Mouse (Mus musculus) bone marrow, adult 2 months (tissue): ENCODE measurements at regions not wholly inside any gene's neighbourhood (a gene's known extent, or its start where the extent isn't known, plus 50 kb on each side); places are given as distances from the start of the nearest gene placed in this dataset.
"Not testable (repeated sequence)": the region's sequence is repeated elsewhere in the genome, so short reads cannot be mapped to it uniquely, and the experiment has no call there.

ENCODE experiments used
- H3K27ac ChIP-seq: fragments of 200-500 bp; 2 replicates; pipeline ENCODE4 v1.5.1; 2012; ENCODE audit warnings: low read depth, mild to moderate bottlenecking, control low read depth, inconsistent platforms, low read length; ENCODE audit not compliant: control insufficient read depth, poor library complexity, insufficient read depth
- H3K4me1 ChIP-seq: fragments of 200-500 bp; 2 replicates; pipeline ENCODE4 v1.6.1; 2011; ENCODE audit warnings: low read length; ENCODE audit not compliant: control insufficient read depth, insufficient read depth
- H3K4me3 ChIP-seq: fragments of 200-500 bp; replicated peaks from 2 replicates; pipeline ENCODE3; 2011; ENCODE audit warnings: mild to moderate bottlenecking, low read depth, low read length, control low read depth; ENCODE audit not compliant: control insufficient read depth
- CTCF ChIP-seq: fragments of 200-500 bp; IDR thresholded peaks from 2 replicates; pipeline ENCODE4 v1.5.1; 2011; ENCODE audit warnings: low read length, control low read depth; ENCODE audit not compliant: control insufficient read depth, insufficient read depth
- POLR2A ChIP-seq: fragments of 200-500 bp; IDR thresholded peaks from 2 replicates; pipeline ENCODE4 v1.6.1; 2011; ENCODE audit warnings: low read depth, mild to moderate bottlenecking, control low read depth, low read length, borderline replicate concordance; ENCODE audit not compliant: control insufficient read depth
- WGBS: fragments of 180-500 bp; shearing (Covaris S2); methylation state at CpG from one replicate; pipeline ENCODE4 v1.1.7; 2018; 5-methylcytosine and 5-hydroxymethylcytosine counted together

GRCm38 (mm10) chr7:118320307-118320706, 76.8 kb upstream of the Smg1 start:
- TF ChIP-seq POLR2A, result no peak
- TF ChIP-seq CTCF, result no peak
- Histone ChIP-seq H3K27ac (no peak overlapping the region), H3K4me1 (no peaks in the 10 kb centered on the region), H3K4me3 (no peak overlapping the region)
- 38% methylated on average over 4 of the region's 4 CpGs for WGBS

DNA sequence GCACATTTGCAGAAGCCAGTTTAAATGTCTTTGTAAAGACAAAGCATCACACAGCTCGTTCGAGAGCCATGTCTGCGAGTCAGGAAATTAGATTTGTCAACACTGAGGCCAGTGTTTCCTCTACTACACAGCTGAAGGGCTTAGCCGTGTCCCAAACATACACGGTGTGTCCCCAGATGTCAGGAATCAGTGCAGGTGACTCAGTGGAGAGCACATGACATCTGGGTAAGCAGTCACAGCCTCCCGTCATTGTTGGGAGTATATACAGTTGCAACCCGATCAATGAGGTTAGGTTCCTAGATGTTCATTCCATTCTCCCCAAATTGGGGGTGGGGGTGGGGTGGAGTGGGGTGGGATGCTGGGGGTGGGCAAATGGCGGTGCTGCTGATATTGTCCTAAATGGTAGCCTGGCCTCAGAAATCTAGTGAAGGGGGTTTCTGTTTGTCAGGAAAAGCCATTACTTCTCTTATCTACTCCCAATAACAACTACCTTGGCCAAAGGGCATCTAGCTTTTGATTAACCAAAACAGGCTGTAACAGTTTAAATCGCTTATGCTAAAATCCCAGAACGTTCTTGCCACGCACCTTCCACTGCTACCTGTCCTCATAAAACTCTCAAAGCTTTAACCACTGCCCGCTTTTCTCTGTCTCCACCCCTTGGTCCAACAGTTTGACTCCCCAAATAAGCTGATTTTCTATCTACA, 75.1 kb upstream of the Smg1 start:
- WGBS, result 52% methylated on average over 12 of the region's 12 CpGs
- no peak overlapping the region for H3K27ac ChIP-seq
- TF ChIP-seq POLR2A, result no peak
- no peak for TF ChIP-seq CTCF

GRCm38 (mm10) chr7:118314886-118315285, 71.4 kb upstream of the Smg1 start:
- not testable (repeated sequence) for H3K4me1 ChIP-seq
- 67% methylated on average over 10 of the region's 10 CpGs for WGBS

More for the DNA sequence above, 75.1 kb upstream of the Smg1 start:
- Histone ChIP-seq H3K4me1 (no peaks in the 10 kb centered on the region), H3K4me3 (no peak overlapping the region)

DNA sequence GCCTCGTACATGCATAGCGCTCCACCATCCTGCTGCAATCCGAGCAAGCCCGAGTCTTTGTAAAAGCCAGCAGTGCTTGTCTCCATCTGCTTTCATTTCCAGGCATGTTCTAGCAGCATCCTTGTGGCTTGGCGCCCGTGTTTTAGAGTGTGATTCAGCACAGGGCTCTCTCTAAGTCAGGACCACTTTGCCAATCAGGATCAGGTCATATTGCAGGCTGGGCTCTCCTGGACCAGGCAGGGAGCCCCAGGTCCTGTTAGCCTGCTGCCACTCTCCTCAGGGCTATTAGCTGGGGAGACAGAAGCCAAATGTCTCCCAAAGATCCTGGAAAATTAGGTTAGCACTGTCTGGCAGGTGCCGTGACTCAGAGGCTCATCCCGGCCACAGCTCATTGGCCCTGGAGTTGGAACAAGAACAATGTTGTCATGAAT, 70.8 kb upstream of the Smg1 start:
- 76% methylated on average over 8 of the region's 8 CpGs for WGBS
- no peaks in the 10 kb centered on the region; the same call in 1 of the 2 replicates for H3K4me1 ChIP-seq
- no peak overlapping the region for H3K27ac ChIP-seq
- no peak overlapping the region for H3K4me3 ChIP-seq
- TF ChIP-seq CTCF, result no peak
- TF ChIP-seq POLR2A, result no peak

More at GRCm38 (mm10) chr7:118314886-118315285, 71.4 kb upstream of the Smg1 start:
- not testable (repeated sequence) for H3K27ac ChIP-seq, H3K4me3 ChIP-seq

DNA sequence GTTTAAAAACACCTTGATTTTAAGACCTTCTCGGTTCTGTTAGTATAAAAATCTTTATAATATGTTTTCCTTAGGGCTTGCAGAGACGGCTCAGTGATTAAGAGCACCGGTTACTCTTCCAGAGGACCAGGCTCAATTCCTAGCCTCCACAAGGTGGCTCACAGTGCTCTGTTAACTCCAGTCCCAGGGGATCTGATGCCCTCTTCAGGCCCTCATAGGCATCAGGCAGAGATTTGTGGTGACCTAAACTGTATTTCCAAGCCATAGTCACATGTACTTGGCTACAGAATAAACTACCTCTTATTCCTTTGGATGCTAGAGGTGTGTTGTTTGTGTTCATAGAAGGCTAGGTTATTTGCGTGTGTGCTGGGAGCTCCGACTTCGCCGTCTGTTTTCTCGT, 70.3 kb upstream of the Smg1 start:
- no peaks in the 10 kb centered on the region; the same call in 1 of the 2 replicates for H3K4me1 ChIP-seq
- H3K4me3 ChIP-seq, result no peak overlapping the region
- no peak for TF ChIP-seq CTCF
- TF ChIP-seq POLR2A, result no peak
- WGBS, result 66% methylated on average over 8 of the region's 8 CpGs
- H3K27ac ChIP-seq, result no peak overlapping the region

- H3K4me3 ChIP-seq, result no peak overlapping the region
- WGBS, result 77% methylated on average over 5 of the region's 5 CpGs
- no peaks in the 10 kb centered on the region; the same call in 1 of the 2 replicates for H3K4me1 ChIP-seq
- TF ChIP-seq CTCF (no peak), POLR2A (no peak)
- H3K27ac ChIP-seq, result no peak overlapping the region
Measured at GRCm38 (mm10) chr7:118309733-118310132, 66.3 kb upstream of the Smg1 start.

DNA sequence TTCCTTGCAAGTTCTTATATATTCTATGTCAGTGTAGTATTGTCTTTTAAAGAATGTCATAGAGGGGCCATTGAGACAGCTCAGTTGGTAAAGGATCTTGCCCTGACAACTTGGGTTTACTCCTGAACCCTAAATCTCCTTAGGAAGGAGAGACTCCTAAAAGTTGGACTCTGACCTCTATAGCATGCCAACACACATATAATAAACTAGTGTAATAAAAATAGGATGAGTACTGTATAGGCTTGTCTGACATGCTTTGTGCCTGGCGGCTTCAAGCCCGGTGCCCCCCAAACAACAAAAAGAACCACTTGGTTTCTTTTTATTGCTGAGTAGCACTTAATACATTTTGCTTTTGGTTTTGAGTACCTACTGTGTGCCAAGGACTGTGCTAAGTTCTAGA, 65.4 kb upstream of the Smg1 start:
- Histone ChIP-seq H3K4me1 (no peaks in the 10 kb centered on the region; the same call in 1 of the 2 replicates), H3K4me3 (no peak overlapping the region), H3K27ac (no peak overlapping the region)
- 84% methylated on average over 2 of the region's 2 CpGs for WGBS
- TF ChIP-seq CTCF (no peak), POLR2A (no peak)

DNA sequence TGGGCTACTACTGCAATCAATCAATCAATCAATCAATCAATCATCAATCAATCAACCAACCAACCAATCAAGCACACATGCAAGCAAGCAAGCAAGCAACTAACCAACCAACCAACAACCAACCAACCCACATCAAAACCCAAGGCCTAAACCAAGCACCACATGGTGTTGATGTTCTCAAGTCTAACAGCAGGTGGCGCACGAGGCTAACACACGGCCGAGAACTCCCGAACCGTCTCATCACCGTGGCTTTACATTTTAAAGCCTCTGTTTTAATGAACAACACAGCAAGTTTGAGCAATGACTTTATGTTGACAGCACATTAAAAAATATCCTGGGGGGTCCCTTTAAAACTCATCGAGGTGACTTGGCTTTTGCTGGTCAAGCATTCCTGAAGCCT, 61.3 kb upstream of the Smg1 start:
- WGBS, result under 1% methylated on average over 8 of the region's 8 CpGs
- Histone ChIP-seq H3K4me3 (no peak overlapping the region), H3K4me1 (no peaks in the 10 kb centered on the region), H3K27ac (no peak overlapping the region)
- peak; percentile 97 for TF ChIP-seq CTCF
- TF ChIP-seq POLR2A, result no peak

DNA sequence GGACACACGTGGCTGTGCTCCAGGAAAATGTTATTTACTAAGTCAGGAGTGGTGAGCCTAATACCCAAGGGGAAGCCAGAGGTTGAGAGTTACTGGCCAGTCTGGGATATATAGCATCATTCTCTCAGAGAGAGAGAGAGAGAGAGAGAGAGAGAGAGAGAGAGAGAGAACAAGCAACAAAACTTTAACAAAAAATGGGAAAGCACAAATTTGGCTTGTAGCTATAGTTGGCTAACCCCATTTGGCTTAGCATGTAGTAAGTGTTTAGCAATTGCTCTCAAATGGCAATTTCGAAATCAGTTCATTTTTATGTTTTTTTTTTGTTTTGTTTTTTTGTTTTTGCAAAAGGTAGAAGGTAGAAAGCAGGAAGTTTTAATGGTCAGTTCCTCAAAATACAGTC, 60.9 kb upstream of the Smg1 start:
- no peak overlapping the region for H3K27ac ChIP-seq
- no peaks in the 10 kb centered on the region for H3K4me1 ChIP-seq
- TF ChIP-seq CTCF (no peak), POLR2A (no peak)
- no peak overlapping the region for H3K4me3 ChIP-seq
- WGBS, result 53% methylated on average over 2 of the region's 2 CpGs
